Mouse (Mus musculus): ENCODE data around the gene Zfp341. TPM values are rescaled to one million over a fixed set of nuclear protein-coding genes. Genes with fewer than 3 reads are reported as not detected.

Gene Zfp341
- polyA plus RNA-seq, 2 experiments: 1.1 to 3.6 TPM

DNA sequence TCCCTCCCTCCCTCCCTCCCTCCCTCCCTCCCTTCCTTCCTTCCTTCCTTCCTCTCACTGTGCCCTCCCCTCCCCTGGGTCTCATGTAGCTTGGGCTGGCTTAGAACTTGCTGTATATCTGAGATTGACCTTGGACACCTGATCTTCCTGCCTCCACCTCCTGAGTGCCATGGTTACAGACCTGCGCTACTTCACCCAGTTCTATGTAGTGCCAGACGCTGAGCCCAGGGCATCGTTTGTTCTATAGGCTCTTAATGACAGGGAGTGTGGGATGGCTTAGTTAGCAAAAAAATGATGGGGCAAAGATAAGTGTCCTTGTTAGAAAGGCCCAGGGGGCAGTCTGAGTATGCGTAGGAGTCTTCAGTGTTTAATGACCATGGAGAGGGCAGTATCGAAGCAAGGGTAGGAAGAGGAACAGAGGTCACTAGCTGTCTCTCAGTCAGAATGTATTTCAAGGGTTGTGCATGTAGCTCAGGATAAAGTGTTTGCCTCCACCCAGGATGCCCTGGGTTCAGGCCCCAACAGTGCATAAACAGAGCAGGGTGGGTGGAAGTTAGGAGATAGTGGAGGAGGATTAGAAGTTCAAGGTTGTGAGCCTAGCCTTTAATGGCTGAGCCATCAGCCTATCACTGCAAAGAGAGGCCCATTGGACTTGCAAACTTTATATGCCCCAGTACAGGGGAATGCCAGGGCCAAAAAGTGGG is 20.1 kb downstream of the Zfp341 start:
- H3K27ac ChIP-seq: peak overlapping the region; percentile 98
- H3K9ac ChIP-seq (replicated peaks): peak overlapping the region; percentile 55
- peak in 2 of 3 experiments; percentile 56 for DNase-seq (ENCODE audit: low read depth in 3 of 3, low spot score in 3 of 3)
- peaks cover 33 to 42% of the 10 kb centered on the region in 2 experiments for H3K4me1 ChIP-seq (replicated peaks; ENCODE audit: control insufficient read depth in 2 of 2, insufficient read depth in 2 of 2, low read length in 1 of 2)
- no peaks in the 10 kb centered on the region for H3K9me3 ChIP-seq (ENCODE audit: control insufficient read depth, low read length)
- H3K4me2 ChIP-seq (ENCODE audit: low read depth): peak overlapping the region; percentile 69
- TF ChIP-seq CTCF (IDR thresholded peaks at IDR 0.05; ENCODE audit: low read depth) (no peak), EP300 (IDR thresholded peaks at IDR 0.05; ENCODE audit: low read depth) (0 out of 2 replicates have a peak, but pooled peaks have one; percentile 37)
- WGBS (ENCODE audit: insufficient replicate concordance): 66% methylated on average over 5 of the region's 5 CpGs
- ATAC-seq (ENCODE audit: insufficient read depth): peak; percentile 47
- H3K36me3 ChIP-seq (replicated peaks; ENCODE audit: control insufficient read depth, insufficient read depth, low read depth): peaks cover 17% of the 10 kb centered on the region
- no peaks in the 10 kb centered on the region for H3K27me3 ChIP-seq (ENCODE audit: control insufficient read depth, insufficient read depth, low read length)
- peak overlapping the region; percentile 47 to 60 for H3K4me3 ChIP-seq (ENCODE audit: insufficient read depth in 1 of 2, low read depth in 2 of 2, low read length in 2 of 2)

DNA sequence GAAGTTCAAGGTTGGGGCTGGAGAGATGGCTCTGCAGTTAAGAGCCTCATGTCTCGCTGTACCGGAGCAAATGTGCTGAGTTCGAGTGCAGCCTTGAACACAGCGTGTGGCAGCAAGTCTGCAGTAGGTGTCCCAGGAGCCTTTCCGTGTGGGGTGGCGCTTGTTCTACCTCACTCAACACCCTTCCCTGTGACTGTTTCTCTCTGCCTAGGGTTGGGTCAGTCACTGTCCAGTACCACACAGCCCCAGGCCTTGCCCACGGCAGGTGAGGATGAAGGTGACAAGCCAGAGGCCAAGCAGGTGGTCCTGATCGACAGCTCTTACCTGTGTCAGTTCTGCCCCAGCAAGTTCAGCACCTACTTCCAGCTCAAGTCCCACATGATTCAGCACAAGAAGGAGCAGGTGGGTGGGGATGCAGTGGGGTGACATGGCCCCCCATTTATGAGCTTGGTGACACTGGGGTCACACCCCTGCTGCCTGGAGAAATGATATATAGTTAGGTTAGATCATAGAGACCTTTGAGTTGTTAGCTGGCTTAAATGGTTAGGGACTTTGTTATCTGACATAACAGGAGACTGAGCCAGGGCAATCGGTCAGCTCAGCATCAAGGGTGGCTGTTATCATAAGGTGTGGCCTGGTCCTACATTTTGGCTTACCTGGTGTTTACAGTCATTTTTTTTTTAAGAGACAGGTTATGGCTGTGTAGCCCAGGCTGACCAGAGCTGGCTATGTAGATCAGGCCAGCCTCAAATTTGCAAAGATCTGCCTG is 21.0 kb downstream of the Zfp341 start:
- TF ChIP-seq EP300 (IDR thresholded peaks at IDR 0.05; ENCODE audit: low read depth) (peak; percentile 88), CTCF (IDR thresholded peaks at IDR 0.05; ENCODE audit: low read depth) (no peak)
- WGBS (ENCODE audit: insufficient replicate concordance): 60% methylated on average over 9 of the region's 9 CpGs
- peak overlapping the region; percentile 15 to 46 for H3K4me3 ChIP-seq (ENCODE audit: insufficient read depth in 1 of 2, low read depth in 2 of 2, low read length in 2 of 2)
- peaks cover 33 to 40% of the 10 kb centered on the region in 2 experiments for H3K4me1 ChIP-seq (replicated peaks; ENCODE audit: control insufficient read depth in 2 of 2, insufficient read depth in 2 of 2, low read length in 1 of 2)
- no peaks in the 10 kb centered on the region; the same call in 1 of the 2 replicates for H3K9me3 ChIP-seq (ENCODE audit: control insufficient read depth, low read length)
- peak overlapping the region; percentile 69 for H3K4me2 ChIP-seq (ENCODE audit: low read depth)
- peaks cover 18% of the 10 kb centered on the region for H3K36me3 ChIP-seq (replicated peaks; ENCODE audit: control insufficient read depth, insufficient read depth, low read depth)
- ATAC-seq (ENCODE audit: insufficient read depth) (peak; percentile 40), DNase-seq (ENCODE audit: low read depth in 3 of 3, low spot score in 3 of 3) (peak; percentile 62 to 72 (median 68))
- peak overlapping the region; percentile 98 for H3K27ac ChIP-seq
- no peaks in the 10 kb centered on the region for H3K27me3 ChIP-seq (ENCODE audit: control insufficient read depth, insufficient read depth, low read length)
- H3K9ac ChIP-seq (replicated peaks): peak overlapping the region; percentile 67

DNA sequence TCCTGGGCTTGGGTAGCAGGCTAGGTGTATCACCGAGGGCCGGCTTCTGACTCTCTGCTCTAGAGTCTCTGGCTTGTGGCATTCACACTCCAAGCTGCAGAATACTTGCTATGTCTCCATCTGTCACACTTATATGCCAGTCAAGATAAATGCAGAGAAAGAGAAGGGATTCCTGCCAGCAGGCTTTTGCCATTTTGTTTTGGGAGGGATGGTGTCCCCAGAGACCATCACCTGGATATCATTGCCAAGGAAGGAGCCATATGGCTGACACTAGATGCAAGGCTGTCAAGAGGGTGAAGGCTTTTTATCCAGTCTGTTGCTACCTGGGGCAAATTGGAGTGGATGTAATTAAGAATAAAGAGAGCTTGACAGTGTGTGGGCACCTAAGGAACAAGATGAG is 22.7 kb downstream of the Zfp341 start:
- ATAC-seq (ENCODE audit: insufficient read depth) (no peak), DNase-seq (ENCODE audit: low read depth in 3 of 3, low spot score in 3 of 3) (no peak)
- no peaks in the 10 kb centered on the region for H3K27me3 ChIP-seq (ENCODE audit: control insufficient read depth, insufficient read depth, low read length)
- no peak overlapping the region for H3K4me3 ChIP-seq (ENCODE audit: insufficient read depth in 1 of 2, low read depth in 2 of 2, low read length in 2 of 2)
- WGBS (ENCODE audit: insufficient replicate concordance): 88% methylated on average over 2 of the region's 2 CpGs
- peaks cover 28% of the 10 kb centered on the region in 2 experiments for H3K4me1 ChIP-seq (replicated peaks; ENCODE audit: control insufficient read depth in 2 of 2, insufficient read depth in 2 of 2, low read length in 1 of 2)
- no peak for TF ChIP-seq EP300 (IDR thresholded peaks at IDR 0.05; ENCODE audit: low read depth)
- TF ChIP-seq CTCF (IDR thresholded peaks at IDR 0.05; ENCODE audit: low read depth): no peak
- no peaks in the 10 kb centered on the region; the same call in 1 of the 2 replicates for H3K9me3 ChIP-seq (ENCODE audit: control insufficient read depth, low read length)
- peak overlapping the region; percentile 98 for H3K27ac ChIP-seq
- no peak overlapping the region for H3K9ac ChIP-seq (replicated peaks)
- no peak overlapping the region for H3K4me2 ChIP-seq (ENCODE audit: low read depth)
- H3K36me3 ChIP-seq (replicated peaks; ENCODE audit: control insufficient read depth, insufficient read depth, low read depth): peaks cover 9% of the 10 kb centered on the region

DNA sequence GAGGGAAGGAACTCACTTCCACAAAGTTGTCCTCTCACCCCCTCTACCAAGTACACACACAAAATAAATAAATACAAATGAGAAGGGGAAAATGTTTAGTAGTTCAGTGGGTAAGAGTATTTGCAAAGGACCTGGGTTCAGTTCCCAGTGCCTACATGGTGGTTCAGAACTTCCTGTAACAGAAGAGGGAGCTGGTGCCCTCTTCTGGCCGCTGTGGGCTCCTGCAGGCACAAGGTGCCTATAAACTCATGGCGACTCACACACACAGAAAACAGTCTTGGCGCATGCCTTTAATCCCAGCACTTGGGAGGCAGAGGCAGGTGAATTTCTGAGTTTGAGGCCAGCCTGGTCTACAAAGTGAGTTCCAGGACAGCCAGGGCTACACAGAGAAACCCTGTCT is 25.4 kb downstream of the Zfp341 start:
- no peak overlapping the region for H3K9ac ChIP-seq (replicated peaks)
- no peaks in the 10 kb centered on the region; the same call in 1 of the 2 replicates for H3K9me3 ChIP-seq (ENCODE audit: control insufficient read depth, low read length)
- TF ChIP-seq CTCF (IDR thresholded peaks at IDR 0.05; ENCODE audit: low read depth) (peak; percentile 61), EP300 (IDR thresholded peaks at IDR 0.05; ENCODE audit: low read depth) (no peak)
- H3K4me2 ChIP-seq (ENCODE audit: low read depth): no peak overlapping the region
- no peak overlapping the region for H3K4me3 ChIP-seq (ENCODE audit: insufficient read depth in 1 of 2, low read depth in 2 of 2, low read length in 2 of 2)
- ATAC-seq (ENCODE audit: insufficient read depth): no peak
- H3K4me1 ChIP-seq (replicated peaks; ENCODE audit: control insufficient read depth in 2 of 2, insufficient read depth in 2 of 2, low read length in 1 of 2): peaks cover 31 to 32% of the 10 kb centered on the region in 2 experiments
- H3K36me3 ChIP-seq (replicated peaks; ENCODE audit: control insufficient read depth, insufficient read depth, low read depth): peaks cover 9% of the 10 kb centered on the region
- no peak overlapping the region for H3K27ac ChIP-seq
- 91% methylated on average over 3 of the region's 3 CpGs for WGBS (ENCODE audit: insufficient replicate concordance)
- DNase-seq (ENCODE audit: low read depth in 3 of 3, low spot score in 3 of 3): no peak
- no peaks in the 10 kb centered on the region for H3K27me3 ChIP-seq (ENCODE audit: control insufficient read depth, insufficient read depth, low read length)

DNA sequence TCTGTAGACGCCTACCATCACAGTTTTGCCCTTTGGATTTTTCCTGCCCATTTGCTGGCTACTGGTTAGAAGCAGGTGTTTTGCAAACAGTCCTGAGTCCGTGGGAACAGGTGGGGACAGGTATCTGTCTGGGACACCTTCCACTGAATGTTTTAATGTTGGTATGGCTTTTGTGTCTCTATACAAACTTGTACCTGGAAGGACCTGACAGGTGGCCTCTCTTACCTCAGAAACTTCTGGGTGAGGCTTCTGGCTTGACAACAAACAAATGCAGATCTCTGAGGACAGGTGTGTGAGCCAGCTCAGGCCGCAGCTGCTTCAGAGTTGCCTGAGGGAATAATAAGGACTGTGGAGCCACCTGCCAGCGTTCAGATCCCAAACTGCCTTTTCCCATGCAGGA is 26.0 kb downstream of the Zfp341 start:
- Histone ChIP-seq H3K9ac (replicated peaks) (no peak overlapping the region), H3K4me2 (ENCODE audit: low read depth) (no peak overlapping the region), H3K27ac (no peak overlapping the region), H3K27me3 (ENCODE audit: control insufficient read depth, insufficient read depth, low read length) (no peaks in the 10 kb centered on the region), H3K4me1 (replicated peaks; ENCODE audit: control insufficient read depth in 2 of 2, insufficient read depth in 2 of 2, low read length in 1 of 2) (peaks cover 27% of the 10 kb centered on the region in 2 experiments), H3K36me3 (replicated peaks; ENCODE audit: control insufficient read depth, insufficient read depth, low read depth) (peaks cover 9% of the 10 kb centered on the region), H3K9me3 (ENCODE audit: control insufficient read depth, low read length) (no peaks in the 10 kb centered on the region; the same call in 1 of the 2 replicates), H3K4me3 (ENCODE audit: insufficient read depth in 1 of 2, low read depth in 2 of 2, low read length in 2 of 2) (no peak overlapping the region)
- TF ChIP-seq EP300 (IDR thresholded peaks at IDR 0.05; ENCODE audit: low read depth): no peak
- no peak for TF ChIP-seq CTCF (IDR thresholded peaks at IDR 0.05; ENCODE audit: low read depth)
- no peak for DNase-seq (ENCODE audit: low read depth in 3 of 3, low spot score in 3 of 3)
- no peak for ATAC-seq (ENCODE audit: insufficient read depth)
- WGBS (ENCODE audit: insufficient replicate concordance): 84% methylated on average over 4 of the region's 4 CpGs
